Mouse (Mus musculus) liver, embryonic 14.5 days (tissue): ENCODE measurements around the gene Ltf. TPM values are rescaled to one million over a fixed set of nuclear protein-coding genes. Genes with fewer than 3 reads are reported as not detected.
A peak's percentile ranks its signal among the peaks of the same experiment; 100 is the strongest.

Source experiments
- ATAC-seq: fragments of 200-750 bp; cut with Nextera tagmentation; 2 replicates; pipeline ENCODE4 v1.8.0; 2017; ENCODE audit warnings: moderate number of reproducible peaks, mild to moderate bottlenecking, moderate library complexity; ENCODE audit not compliant: insufficient read depth
- DNase-seq, 3 experiments: peaks; one replicate each; pipeline ENCODE4 v3.0.0-alpha.2; 2012 to 2013; ENCODE audit warnings: low read depth in 3 of 3, low spot score in 3 of 3
- H3K27ac ChIP-seq: fragments of 300-500 bp; sonication (generic); 2 replicates; pipeline ENCODE4 v1.5.1; 2014; ENCODE audit warnings: moderate library complexity, mild to moderate bottlenecking, control low read depth, inconsistent platforms
- H3K27me3 ChIP-seq: fragments of 300-500 bp; sonication (generic); 2 replicates; pipeline ENCODE4 v1.6.1; 2014; ENCODE audit warnings: mild to moderate bottlenecking, low read length, moderate library complexity; ENCODE audit not compliant: control insufficient read depth, insufficient read depth
- H3K36me3 ChIP-seq: fragments of 300-500 bp; sonication (generic); replicated peaks from 2 replicates; pipeline ENCODE4 v1.6.1; 2014; ENCODE audit warnings: low read depth; ENCODE audit not compliant: control insufficient read depth, insufficient read depth
- H3K4me1 ChIP-seq, 2 experiments: fragments of 200-500 bp in 1 of 2; fragments of 300-500 bp in 1 of 2; sonication (generic) in 1 of 2; replicated peaks; 2 replicates each; pipeline ENCODE4 v1.6.1; 2012 to 2014; ENCODE audit warnings: antibody characterized with exemption in 1 of 2, inconsistent platforms in 1 of 2, low read length in 1 of 2; ENCODE audit not compliant: control insufficient read depth in 2 of 2, insufficient read depth in 2 of 2
- H3K4me2 ChIP-seq: fragments of 300-500 bp; sonication (generic); 2 replicates; pipeline ENCODE4 v1.6.1; 2014; ENCODE audit warnings: low read depth, mild to moderate bottlenecking, control low read depth, moderate library complexity
- H3K4me3 ChIP-seq, 2 experiments: fragments of 200-500 bp in 1 of 2; fragments of 300-500 bp in 1 of 2; sonication (generic) in 1 of 2; 2 replicates each; pipeline ENCODE4 v1.5.1; 2012 to 2014; ENCODE audit warnings: low read depth in 2 of 2, low read length in 2 of 2, mild to moderate bottlenecking in 2 of 2, control low read depth in 1 of 2, inconsistent platforms in 1 of 2, moderate library complexity in 1 of 2; ENCODE audit not compliant: insufficient read depth in 1 of 2
- H3K9ac ChIP-seq: fragments of 300-500 bp; sonication (generic); replicated peaks from 2 replicates; pipeline ENCODE4 v1.6.1; 2014; ENCODE audit warnings: mild to moderate bottlenecking, control low read depth, moderate library complexity
- H3K9me3 ChIP-seq: fragments of 300-500 bp; sonication (generic); 2 replicates; pipeline ENCODE4 v1.6.1; 2016; ENCODE audit warnings: low read length, mixed read lengths; ENCODE audit not compliant: control insufficient read depth
- CTCF ChIP-seq: IDR thresholded peaks from 2 replicates; pipeline ENCODE4 v1.5.1; 2016; ENCODE audit warnings: antibody characterized with exemption, low read depth, control low read depth
- EP300 ChIP-seq: IDR thresholded peaks from 2 replicates; pipeline ENCODE4 v1.6.1; 2016; ENCODE audit warnings: antibody characterized with exemption, low read depth
- WGBS: fragments of 180-500 bp; shearing (Covaris S2); extraction: QIAGEN DNeasy Blood & Tissue Kit; methylation state at CpG from one replicate; pipeline ENCODE4 v1.1.7; 2014; ENCODE audit not compliant: insufficient replicate concordance; 5-methylcytosine and 5-hydroxymethylcytosine counted together
- polyA plus RNA-seq, 2 experiments: library from polyadenylated mRNA; depleted of rRNA in 1 of 2; stranded (reverse) in 1 of 2; unstranded in 1 of 2; fragments of >200 nt; fragmentation: Nextera tagmentation in 1 of 2; extraction: Ambion mirVana in 1 of 2; gene quantifications; 2 replicates each; pipeline versions ENCODE4 v1.2.1 to v1.2.3; 2012 to 2014

The Ltf gene
- polyA plus RNA-seq, 2 experiments: 7.4 to 29.8 TPM

DNA sequence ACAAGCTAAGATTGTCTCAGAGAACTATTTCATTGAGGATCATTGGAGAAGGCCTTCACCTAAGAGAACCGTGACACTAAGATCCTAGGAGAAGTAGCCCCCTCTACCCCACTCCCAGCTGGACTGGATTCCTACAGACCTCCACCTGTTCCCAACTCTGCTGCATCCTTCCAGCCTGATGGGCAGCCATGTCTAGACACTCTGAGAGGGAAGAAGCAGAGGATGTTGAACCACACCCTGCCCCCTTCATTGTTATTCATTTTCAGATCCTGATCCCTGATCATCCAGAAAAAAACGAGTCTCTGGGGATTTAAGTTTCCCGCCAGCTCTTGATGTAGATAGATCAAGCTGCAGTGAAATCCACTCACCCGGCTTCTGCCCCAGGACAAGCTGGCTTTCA, 53.9 kb downstream of the Ltf start:
- DNase-seq: no peak
- Histone ChIP-seq H3K27me3 (no peaks in the 10 kb centered on the region; the same call in 1 of the 2 replicates), H3K9ac (no peak overlapping the region), H3K4me3 (no peak overlapping the region), H3K36me3 (no peaks in the 10 kb centered on the region), H3K4me1 (no peaks in the 10 kb centered on the region), H3K9me3 (no peaks in the 10 kb centered on the region), H3K4me2 (no peak overlapping the region), H3K27ac (no peak overlapping the region)
- WGBS: 61% methylated on average over 4 of the region's 4 CpGs
- TF ChIP-seq EP300: no peak
- TF ChIP-seq CTCF: no peak
- ATAC-seq: no peak

- H3K27ac ChIP-seq: no peak overlapping the region
- H3K27me3 ChIP-seq: no peaks in the 10 kb centered on the region
- no peak overlapping the region for H3K4me3 ChIP-seq
- 45% methylated on average over 5 of the region's 5 CpGs for WGBS
- H3K36me3 ChIP-seq: no peaks in the 10 kb centered on the region
- no peaks in the 10 kb centered on the region for H3K9me3 ChIP-seq
- DNase-seq (no peak), ATAC-seq (no peak)
- H3K4me1 ChIP-seq: no peaks in the 10 kb centered on the region
- TF ChIP-seq EP300 (no peak), CTCF (peak; percentile 83)
- H3K4me2 ChIP-seq: no peak overlapping the region
- H3K9ac ChIP-seq: no peak overlapping the region
Measured at GRCm38 (mm10) chr9:111077745-111078144, 58.7 kb downstream of the Ltf start.

GRCm38 (mm10) chr9:111080801-111081200, 61.7 kb downstream of the Ltf start:
- no peak overlapping the region for H3K9ac ChIP-seq
- no peaks in the 10 kb centered on the region for H3K36me3 ChIP-seq
- DNase-seq (no peak), ATAC-seq (no peak)
- no peak for TF ChIP-seq EP300
- TF ChIP-seq CTCF: no peak
- H3K4me1 ChIP-seq: no peaks in the 10 kb centered on the region
- H3K4me3 ChIP-seq: no peak overlapping the region
- WGBS: 64% methylated on average over 8 of the region's 8 CpGs
- no peaks in the 10 kb centered on the region for H3K9me3 ChIP-seq
- no peaks in the 10 kb centered on the region for H3K27me3 ChIP-seq
- no peak overlapping the region for H3K27ac ChIP-seq
- no peak overlapping the region for H3K4me2 ChIP-seq

DNA sequence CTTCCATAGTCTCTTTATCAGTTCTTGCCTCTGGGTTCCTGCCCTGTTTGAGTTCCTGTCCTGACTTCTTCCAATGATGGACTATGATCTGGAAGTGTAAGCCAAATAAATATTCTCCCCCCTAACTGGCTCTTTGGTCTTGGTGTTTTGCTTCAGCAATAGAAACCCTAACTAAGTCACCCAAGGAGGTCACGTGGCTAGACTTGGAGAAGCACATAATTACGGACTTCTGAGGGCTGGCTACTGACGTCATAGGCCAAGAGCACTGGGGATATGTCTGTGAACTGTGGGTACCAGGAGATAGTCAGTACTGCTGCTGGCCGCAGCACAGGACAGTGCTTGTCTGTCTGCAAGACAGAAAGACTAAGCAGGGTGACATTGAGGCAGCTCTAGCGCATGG, 62.7 kb downstream of the Ltf start:
- Histone ChIP-seq H3K27me3 (no peaks in the 10 kb centered on the region), H3K36me3 (no peaks in the 10 kb centered on the region), H3K4me3 (no peak overlapping the region), H3K4me2 (no peak overlapping the region), H3K9ac (no peak overlapping the region), H3K9me3 (no peaks in the 10 kb centered on the region), H3K27ac (no peak overlapping the region), H3K4me1 (no peaks in the 10 kb centered on the region)
- ATAC-seq: no peak
- 60% methylated on average over 5 of the region's 5 CpGs for WGBS
- DNase-seq: no peak
- TF ChIP-seq CTCF: no peak
- TF ChIP-seq EP300: no peak

DNA sequence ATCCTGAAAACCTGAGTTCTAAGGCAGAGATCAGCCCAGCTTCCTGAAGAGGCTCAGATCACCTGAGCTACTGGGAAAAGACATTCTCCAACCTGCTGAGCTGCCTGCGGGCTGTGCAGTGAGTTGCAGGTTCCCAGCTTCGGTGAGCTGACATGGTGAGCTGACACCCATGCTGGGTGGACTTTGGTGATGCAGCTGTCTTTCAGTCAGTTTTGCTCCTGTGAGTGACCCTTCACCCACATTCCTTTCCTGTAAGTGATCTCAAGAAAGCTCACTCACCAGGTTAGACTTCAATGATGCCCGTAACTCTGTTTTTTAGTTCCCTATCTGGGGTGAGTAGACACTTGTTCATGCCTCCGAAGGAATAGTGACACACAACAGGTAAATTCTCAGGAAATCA, 66.3 kb downstream of the Ltf start:
- ATAC-seq: no peak

More for the DNA sequence above, 66.3 kb downstream of the Ltf start:
- H3K4me2 ChIP-seq: no peak overlapping the region
- H3K4me1 ChIP-seq: 0 out of 4 replicates have a peak, but pooled peaks cover 0 to 2% of the 10 kb centered on the region in 2 experiments
- H3K4me3 ChIP-seq: no peak overlapping the region
- WGBS: 42% methylated on average over 4 of the region's 4 CpGs
- H3K27me3 ChIP-seq: no peaks in the 10 kb centered on the region
- no peak overlapping the region for H3K9ac ChIP-seq
- TF ChIP-seq CTCF (no peak), EP300 (no peak)
- no peaks in the 10 kb centered on the region for H3K9me3 ChIP-seq
- no peaks in the 10 kb centered on the region for H3K36me3 ChIP-seq
- DNase-seq: no peak
- H3K27ac ChIP-seq: no peak overlapping the region
